21 mouse cellular contexts compared by ENCODE assay signal in genomic region chr11:56173246-56173645, GRCm38 (mm10).
"Had no signal": no experiment of that assay in that cellular context is flagged by ENCODE, and none has a peak within 500 bp of the region (broad histone marks: within the 10 kb centered on the region; RNA-seq: fewer than 3 reads in every experiment).

No protein-coding gene starts in this region.

- H3K27me3 ChIP-seq: limb, embryonic 13.5 days; liver, embryonic 12.5 days; liver, embryonic 15.5 days; neural tube, embryonic 12.5 days; neural tube, embryonic 15.5 days; stomach, embryonic 15.5 days had no signal

- DNase-seq: kidney, adult 11 months; kidney, adult 8-10 months; kidney, postnatal 14 days; kidney, postnatal 4 days; liver; lung, adult 2 months; lung, postnatal 14 days; lung, postnatal 4 days; midbrain, embryonic 14.5 days; right cerebral cortex, postnatal 25 days; spleen, adult 18-20 months; thymus, postnatal 25 days had no signal

- H3K36me3 ChIP-seq: limb, embryonic 10.5 days; limb, embryonic 13.5 days; liver, embryonic 12.5 days; liver, embryonic 15.5 days; neural tube, embryonic 12.5 days; neural tube, embryonic 15.5 days; stomach, embryonic 15.5 days had no signal

- H3K4me2 ChIP-seq: limb, embryonic 13.5 days; liver, embryonic 12.5 days; liver, embryonic 15.5 days; midbrain, embryonic 11.5 days; neural tube, embryonic 12.5 days; neural tube, embryonic 15.5 days; stomach, embryonic 15.5 days had no signal

- H3K4me3 ChIP-seq: left cerebral cortex, adult 2 months; limb, embryonic 10.5 days; limb, embryonic 13.5 days; liver, embryonic 12.5 days; liver, embryonic 15.5 days; neural tube, embryonic 12.5 days; neural tube, embryonic 15.5 days; stomach, embryonic 15.5 days had no signal
